In the genomic region with DNA sequence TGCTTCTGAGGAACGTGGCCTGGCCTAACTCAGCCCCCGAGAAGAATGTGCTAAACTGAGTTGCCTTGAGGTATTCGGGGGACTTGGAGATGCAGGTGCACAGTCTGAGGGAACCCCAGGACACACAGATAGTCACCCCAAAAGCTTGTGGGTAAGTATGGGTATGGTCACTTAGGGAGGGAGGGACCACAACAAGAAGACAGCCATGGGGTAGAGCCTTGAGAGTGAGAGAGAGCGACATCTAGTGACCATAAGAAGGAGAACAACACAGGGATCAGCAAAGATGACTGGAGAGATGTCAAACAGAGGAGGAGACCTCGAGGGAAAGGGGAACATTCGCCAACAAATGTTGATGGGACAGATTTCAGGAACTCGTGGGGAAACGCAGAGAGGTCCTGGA, we compare ENCODE assay signal across 10 mouse cellular contexts. TPM values are rescaled to one million over a fixed set of nuclear protein-coding genes. Genes with fewer than 3 reads are reported as not detected.
DNase-seq lines count a peak whose midpoint lies in the region; ATAC-seq lines count a peak whose summit lies in the region.
"Had no signal": no experiment of that assay in that cellular context is flagged by ENCODE, and none has a peak within 500 bp of the region (broad histone marks: within the 10 kb centered on the region; RNA-seq: fewer than 3 reads in every experiment).

No protein-coding gene starts in this region.

- H3K9ac ChIP-seq in heart, embryonic 11.5 days (ENCODE audit: low read depth, low read length) = no peak overlapping the region

- H3K4me2 ChIP-seq in heart, embryonic 11.5 days = no peak overlapping the region

- no peak for ATAC-seq in heart, embryonic 11.5 days (replicated peaks; ENCODE audit: insufficient number of reproducible peaks, low FRiP score, low TSS enrichment)
- peak; percentile 76; the same call in 1 of the 2 replicates for ATAC-seq in common myeloid progenitor, adult 5-6 weeks (replicated peaks; ENCODE audit: low read depth, poor library complexity, severe bottlenecking)
- ATAC-seq in cerebellum, adult (ENCODE audit: insufficient number of reproducible peaks, low FRiP score, low TSS enrichment) = no peak

- no peaks in the 10 kb centered on the region for H3K27me3 ChIP-seq in heart, embryonic 11.5 days (ENCODE audit: control insufficient read depth, insufficient read depth, low read length)

- H3K9me3 ChIP-seq in heart, embryonic 11.5 days (replicated peaks; ENCODE audit: control insufficient read depth, low read length) = no peaks in the 10 kb centered on the region

- DNase-seq in heart, adult 11 months = peak; percentile 57
- DNase-seq in lung, postnatal 14 days = peak; percentile 5
- DNase-seq in lung, adult 18-20 months = no peak
- DNase-seq in retina, postnatal 7 days (ENCODE audit: low read depth, low spot score) = peak; percentile 14
- DNase-seq in spleen, adult 18-20 months = no peak

- no peaks in the 10 kb centered on the region for H3K36me3 ChIP-seq in heart, embryonic 11.5 days (ENCODE audit: control insufficient read depth, insufficient read depth, low read length)

- WGBS in heart, embryonic 11.5 days (ENCODE audit: insufficient replicate concordance) = 43% methylated on average over 8 of the region's 8 CpGs

- H3K4me1 ChIP-seq in heart, embryonic 11.5 days (ENCODE audit: control insufficient read depth, insufficient read depth, low read length) = no peaks in the 10 kb centered on the region

- no peak overlapping the region for H3K4me3 ChIP-seq in heart, embryonic 11.5 days (ENCODE audit: low read depth, low read length)

- no peak overlapping the region for H3K27ac ChIP-seq in heart, embryonic 11.5 days (ENCODE audit: low read depth, low read length)
- H3K27ac ChIP-seq: macrophage had no signal

RNA-seq across cellular contexts. Expression of a gene that starts 37.2 kb away (rescaled TPM):
- polyA plus RNA-seq in heart, embryonic 11.5 days (2014; fragmentation: Nextera tagmentation; extraction: Ambion mirVana) = not detected in 2 replicates
- not detected in 2 replicates for total RNA-seq in common myeloid progenitor, adult 5-6 weeks (2017)
- polyA plus RNA-seq: macrophage had no signal

RNA-seq across cellular contexts. Expression of a gene that starts 55.5 kb away (rescaled TPM):
- not detected in 2 replicates for polyA plus RNA-seq in heart, embryonic 11.5 days (2014; fragmentation: Nextera tagmentation; extraction: Ambion mirVana)
- not detected in 2 replicates for total RNA-seq in common myeloid progenitor, adult 5-6 weeks (2017)
- total RNA-seq: heart, postnatal 14 days had no signal
- polyA plus RNA-seq: macrophage had no signal

Comparison
In these comparisons a context has a peak if more than half of its experiments do, and no peak if none do; other contexts are left out.
1. DNase-seq: peak in heart, adult 11 months (single experiment), lung, postnatal 14 days (single experiment) and retina, postnatal 7 days (single experiment); none in lung, adult 18-20 months (0 of 2) and spleen, adult 18-20 months (0 of 2).